Mouse (Mus musculus) C2C12 (cell line): ENCODE measurements around the gene Ift43.

Source experiments
- CTCF ChIP-seq: IDR thresholded peaks from one replicate; pipeline ENCODE4 v1.5.1; 2011; ENCODE audit not compliant: control insufficient read depth, insufficient read depth, insufficient read length
- FOSL1 ChIP-seq: IDR thresholded peaks from one replicate; pipeline ENCODE4 v1.8.0; 2011; ENCODE audit warnings: mild to moderate bottlenecking, low read length; ENCODE audit not compliant: poor library complexity, insufficient read depth, severe bottlenecking
- MAX ChIP-seq: IDR thresholded peaks from one replicate; pipeline ENCODE4 v1.6.1; 2011; ENCODE audit warnings: mild to moderate bottlenecking, control low read depth
- MYOD1 ChIP-seq: IDR thresholded peaks from one replicate; pipeline ENCODE4 v1.6.1; 2011; ENCODE audit warnings: low read depth; ENCODE audit not compliant: control insufficient read depth, insufficient read length
- MYOG ChIP-seq: IDR thresholded peaks from one replicate; pipeline ENCODE4 v1.6.1; 2011; ENCODE audit not compliant: control insufficient read depth, insufficient read length; ENCODE audit errors: extremely low read depth
- USF1 ChIP-seq: IDR thresholded peaks from one replicate; pipeline ENCODE4 v1.6.1; 2011; ENCODE audit warnings: low read depth, mild to moderate bottlenecking, control low read depth, moderate library complexity

DNA sequence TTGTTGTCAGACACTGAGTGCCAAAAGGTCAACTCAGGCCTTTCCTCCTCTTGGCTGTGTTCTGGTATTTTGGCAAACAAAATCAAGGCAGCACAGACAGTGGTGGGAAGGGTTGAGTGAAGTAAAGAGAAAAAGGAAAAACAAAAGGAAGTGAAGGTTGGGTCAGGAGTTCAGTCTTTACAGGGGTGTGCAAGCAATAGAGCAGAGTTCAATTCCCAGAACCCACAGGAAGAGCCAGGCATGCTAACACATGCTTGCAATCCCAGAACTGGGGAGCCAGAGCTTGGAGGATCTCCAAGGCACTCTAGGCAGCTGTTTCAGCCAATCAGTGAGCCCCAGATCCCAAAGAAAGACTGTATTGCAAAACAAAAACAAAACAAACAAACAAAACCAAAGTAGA lies 17.5 kb upstream of the Ift43 start:
- no peak for TF ChIP-seq MYOD1
- no peak for TF ChIP-seq CTCF
- TF ChIP-seq USF1, result no peak
- no peak for TF ChIP-seq FOSL1
- no peak for TF ChIP-seq MYOG
- no peak for TF ChIP-seq MAX
